Mouse (Mus musculus): ENCODE data around the gene Tex48.

GRCm38 (mm10) chr4:63621861-63622260, 367 bp downstream of the Tex48 start:
- no peak for TF ChIP-seq ZNF384 (IDR thresholded peaks at IDR 0.05; ENCODE audit: low read depth, low read length)
- no peak for TF ChIP-seq MAFK (IDR thresholded peaks at IDR 0.05; ENCODE audit: insufficient read depth, low read depth, low read length)
- no peak for TF ChIP-seq ZC3H11A (IDR thresholded peaks at IDR 0.05; ENCODE audit: borderline replicate concordance, low read depth, low read length)
- no peak for TF ChIP-seq HCFC1 (IDR thresholded peaks at IDR 0.05; ENCODE audit: borderline replicate concordance, insufficient read depth, low read length)
